Mouse (Mus musculus): ENCODE results near the gene Apbb2. TPM values are rescaled to one million over a fixed set of nuclear protein-coding genes. Genes with fewer than 3 reads are reported as not detected.

The Apbb2 gene
- total RNA-seq, 2 experiments from 2014 or later, result 55.9 to 59.5 TPM

DNA sequence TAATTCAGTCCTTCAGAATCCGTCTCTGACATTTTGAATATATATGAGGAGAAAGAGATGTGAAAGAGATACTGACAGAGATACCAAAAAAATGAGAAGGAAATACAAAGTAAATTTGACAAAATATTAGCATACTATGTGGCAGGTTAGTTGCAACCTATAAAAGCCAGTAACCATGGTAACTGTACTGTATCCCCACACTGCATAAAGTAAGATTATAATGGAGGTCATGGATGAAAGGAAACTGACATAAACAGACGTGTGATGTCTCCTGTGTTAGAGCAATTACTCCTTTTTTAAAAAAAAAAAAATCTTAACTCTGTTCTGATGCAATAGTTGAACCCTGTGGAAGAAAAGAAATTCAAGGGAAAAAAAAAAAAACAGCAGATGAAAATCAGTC lies 97.3 kb downstream of the Apbb2 start:
- DNase-seq (ENCODE audit: low spot score in 2 of 2), result no peak

DNA sequence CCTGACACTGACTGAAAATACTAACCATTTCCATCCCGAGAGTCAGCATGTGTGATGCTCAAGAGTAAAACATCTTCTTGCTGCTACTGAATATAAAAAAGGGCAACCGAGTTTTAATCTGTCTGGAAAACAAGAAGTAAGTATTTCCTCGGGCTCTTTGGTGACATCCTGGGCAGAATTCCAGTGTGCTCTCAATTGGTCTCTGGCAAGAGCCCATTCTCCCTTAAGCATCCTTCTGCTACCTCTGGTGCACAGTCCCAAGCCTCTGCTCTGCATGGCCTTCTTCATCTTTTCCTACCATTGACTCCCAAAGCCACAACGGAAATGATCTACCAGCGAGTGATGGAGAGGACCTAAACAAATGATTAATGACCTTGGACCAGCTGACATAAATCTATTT lies 99.1 kb downstream of the Apbb2 start:
- no peak for DNase-seq (ENCODE audit: low spot score in 2 of 2)

DNA sequence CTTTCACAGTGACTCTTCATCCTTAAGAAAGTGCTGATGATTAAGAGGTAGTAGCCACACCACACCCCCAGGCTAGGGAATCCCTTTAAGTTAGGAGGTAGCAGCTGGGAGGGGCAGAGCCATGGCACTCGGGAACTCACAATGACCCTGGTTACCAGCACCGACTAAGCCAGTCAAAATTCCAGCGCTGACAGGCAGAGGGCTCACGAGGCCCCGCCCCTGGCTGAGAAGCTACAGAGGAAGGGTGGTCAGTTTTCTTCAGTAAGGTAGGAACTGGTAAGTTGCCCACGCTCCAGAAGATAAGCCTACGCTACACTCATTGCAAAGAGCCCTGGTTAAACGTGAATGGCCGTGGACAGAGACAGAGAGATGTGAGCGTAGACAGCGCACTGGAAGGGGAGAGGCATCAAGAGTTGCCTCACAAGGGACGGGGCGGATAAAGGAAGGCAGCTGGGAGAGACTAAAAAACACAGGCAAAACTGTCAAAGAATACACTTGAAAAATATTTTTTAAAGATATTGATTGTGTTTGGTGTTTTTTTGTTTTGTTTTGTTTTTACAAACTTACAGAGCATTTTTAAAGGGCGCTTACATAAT lies 100.1 kb downstream of the Apbb2 start:
- DNase-seq (ENCODE audit: low spot score in 2 of 2), result no peak

- DNase-seq (ENCODE audit: low spot score in 2 of 2), result no peak
Observed at GRCm38 (mm10) chr5:66517503-66517902, 101.1 kb downstream of the Apbb2 start.

DNA sequence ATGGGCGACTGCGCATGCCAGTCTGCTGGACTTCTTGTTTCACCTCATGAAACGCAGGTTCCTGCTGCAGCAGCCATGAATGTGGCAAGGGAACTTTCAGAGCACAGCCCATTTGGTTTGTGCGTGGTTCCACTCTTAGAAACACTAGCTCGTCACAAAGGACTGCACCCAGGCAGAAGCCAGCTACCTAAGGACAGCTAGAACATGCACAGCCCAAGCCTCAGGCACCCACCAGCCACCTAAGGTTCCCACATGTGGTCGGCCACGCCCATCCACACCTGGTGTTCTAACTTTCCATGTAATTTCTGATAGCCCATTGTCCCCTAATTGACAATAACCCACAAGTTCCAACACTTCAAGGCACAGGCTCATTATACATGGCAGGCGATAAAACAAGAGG lies 102.3 kb downstream of the Apbb2 start:
- no peak for DNase-seq (ENCODE audit: low spot score in 2 of 2)

DNA sequence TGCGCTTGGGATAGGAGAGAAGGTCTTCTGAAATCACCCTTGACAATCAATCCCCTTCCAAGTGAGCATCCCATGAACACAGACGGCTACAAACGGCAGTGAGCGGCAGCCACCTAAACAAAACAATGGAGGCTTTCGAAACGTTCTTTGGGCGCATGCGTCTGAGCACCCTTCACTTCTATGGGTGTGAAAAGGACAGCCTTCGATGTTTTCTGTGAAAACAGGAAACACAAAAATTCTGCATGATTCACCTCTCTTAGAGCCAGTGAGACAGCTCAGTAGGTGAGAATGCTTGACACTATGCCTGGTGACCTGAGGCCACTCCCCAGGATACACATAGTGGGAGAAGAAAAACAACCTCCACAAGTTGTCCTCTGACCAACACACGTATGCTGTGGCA lies 103.3 kb downstream of the Apbb2 start:
- no peak for DNase-seq (ENCODE audit: low spot score in 2 of 2)

GRCm38 (mm10) chr5:66514659-66515058 lies 103.9 kb downstream of the Apbb2 start:
- no peak for DNase-seq (ENCODE audit: low spot score in 2 of 2)

DNA sequence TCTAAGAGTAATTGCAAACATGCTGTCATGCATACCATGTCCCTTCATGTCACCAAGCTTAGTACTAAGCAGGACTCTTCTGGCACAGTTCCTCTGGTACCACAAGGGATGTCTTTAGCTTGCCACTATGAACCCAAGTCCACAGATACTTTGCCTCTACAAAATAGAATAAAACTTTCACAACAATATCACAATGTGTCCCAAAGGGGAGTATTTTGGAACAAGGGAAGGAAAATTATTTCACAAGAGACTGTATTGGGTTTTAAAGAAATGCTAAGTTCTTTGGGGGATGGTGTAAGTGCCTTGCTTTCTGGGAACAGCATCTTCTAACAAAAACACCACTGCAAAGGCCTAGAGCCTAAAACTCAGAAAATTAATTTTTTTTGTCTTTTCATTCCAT lies 105.2 kb downstream of the Apbb2 start:
- DNase-seq (ENCODE audit: low spot score in 2 of 2), result no peak

- DNase-seq (ENCODE audit: low spot score in 2 of 2), result no peak
Observed at GRCm38 (mm10) chr5:66512519-66512918, 106.1 kb downstream of the Apbb2 start.

GRCm38 (mm10) chr5:66510716-66511115 lies 107.9 kb downstream of the Apbb2 start:
- no peak for DNase-seq (ENCODE audit: low spot score in 2 of 2)

GRCm38 (mm10) chr5:66509151-66509550 lies 109.4 kb downstream of the Apbb2 start:
- no peak for DNase-seq (ENCODE audit: low spot score in 2 of 2)

GRCm38 (mm10) chr5:66505578-66505977 lies 113.0 kb downstream of the Apbb2 start:
- no peak for DNase-seq (ENCODE audit: low spot score in 2 of 2)

GRCm38 (mm10) chr5:66505071-66505470 lies 113.5 kb downstream of the Apbb2 start:
- DNase-seq (ENCODE audit: low spot score in 2 of 2), result no peak

GRCm38 (mm10) chr5:66504434-66504747 lies 114.2 kb downstream of the Apbb2 start:
- DNase-seq (ENCODE audit: low spot score in 2 of 2), result no peak

DNA sequence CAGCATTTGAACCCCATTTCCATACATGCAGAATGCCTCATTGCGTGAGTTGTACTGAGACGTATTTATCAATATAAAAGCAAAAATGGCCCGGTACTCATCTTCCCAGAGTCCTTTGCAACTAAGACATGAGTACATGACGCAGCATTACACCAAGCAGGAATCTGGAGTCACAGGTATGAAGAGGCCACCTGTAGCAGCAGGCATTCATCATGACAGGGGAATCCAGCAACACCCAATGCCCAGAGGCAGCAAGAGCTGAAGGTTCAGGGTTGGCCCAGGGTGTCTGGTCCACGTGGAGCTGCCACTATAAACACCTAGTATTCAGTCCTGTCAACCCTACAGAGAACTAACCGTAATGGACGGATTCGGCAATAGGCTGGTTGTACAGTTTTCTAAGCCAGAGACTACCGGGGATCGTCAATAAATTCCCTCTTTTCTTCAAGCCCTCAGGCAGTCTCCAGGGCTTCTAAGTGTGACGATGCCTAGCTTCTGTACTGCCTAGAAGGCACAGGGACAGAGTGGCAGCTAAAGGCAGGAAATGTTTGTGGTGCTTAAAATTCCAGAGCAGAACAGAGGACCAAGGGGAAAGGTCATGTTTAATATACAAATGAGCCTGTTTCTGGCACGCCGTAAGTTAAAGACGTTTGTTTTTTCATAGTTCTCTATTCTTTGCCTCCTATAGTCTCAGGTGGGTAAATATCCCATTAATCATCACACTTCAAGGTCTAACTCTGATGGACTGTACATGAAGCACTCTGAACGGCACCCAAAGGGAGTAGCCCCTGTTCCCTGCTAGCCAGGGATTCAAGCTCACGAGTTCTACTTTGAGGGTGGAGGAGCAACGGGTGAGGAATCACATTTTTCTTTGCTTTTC lies 114.8 kb downstream of the Apbb2 start:
- DNase-seq (ENCODE audit: low spot score in 2 of 2), result no peak

DNA sequence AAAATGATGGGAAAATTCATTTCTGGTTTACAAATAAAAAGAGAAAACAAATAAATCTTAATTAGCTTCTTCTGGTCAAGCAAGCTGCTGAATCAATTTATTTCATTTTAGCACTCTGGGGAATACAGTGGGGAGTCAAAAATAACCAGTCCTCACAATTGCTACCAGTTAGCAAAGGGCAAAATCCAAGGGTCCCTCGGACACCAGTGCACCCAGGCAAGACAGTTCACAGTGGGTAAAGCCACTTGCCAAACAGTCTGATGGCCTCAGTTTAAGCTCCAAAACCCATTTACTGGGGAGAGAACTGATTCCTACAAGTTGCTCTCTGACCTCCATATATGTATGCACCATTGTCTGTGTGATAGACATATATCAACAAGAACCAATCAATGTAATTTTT lies 115.6 kb downstream of the Apbb2 start:
- no peak for DNase-seq (ENCODE audit: low spot score in 2 of 2)

DNA sequence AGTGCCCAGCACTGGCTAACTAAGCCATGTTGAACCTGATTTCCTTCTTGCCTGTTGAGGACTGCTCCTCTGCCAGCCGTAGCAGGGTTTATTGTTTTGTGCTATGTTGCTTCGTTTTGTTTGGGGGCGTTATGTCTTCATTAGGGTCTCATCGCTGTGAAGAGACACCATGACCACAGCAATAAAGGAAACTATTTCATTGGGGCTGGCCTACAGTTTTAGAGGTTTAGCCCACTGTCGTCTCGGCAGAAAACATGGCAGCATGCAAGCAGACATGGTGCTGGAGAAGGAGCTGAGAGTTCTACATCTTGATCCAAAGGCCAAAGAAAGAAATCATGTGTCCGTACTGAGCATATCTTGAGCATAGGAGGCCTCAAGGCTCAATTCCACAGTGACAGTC lies 119.0 kb downstream of the Apbb2 start:
- DNase-seq (ENCODE audit: low spot score in 2 of 2), result no peak

DNA sequence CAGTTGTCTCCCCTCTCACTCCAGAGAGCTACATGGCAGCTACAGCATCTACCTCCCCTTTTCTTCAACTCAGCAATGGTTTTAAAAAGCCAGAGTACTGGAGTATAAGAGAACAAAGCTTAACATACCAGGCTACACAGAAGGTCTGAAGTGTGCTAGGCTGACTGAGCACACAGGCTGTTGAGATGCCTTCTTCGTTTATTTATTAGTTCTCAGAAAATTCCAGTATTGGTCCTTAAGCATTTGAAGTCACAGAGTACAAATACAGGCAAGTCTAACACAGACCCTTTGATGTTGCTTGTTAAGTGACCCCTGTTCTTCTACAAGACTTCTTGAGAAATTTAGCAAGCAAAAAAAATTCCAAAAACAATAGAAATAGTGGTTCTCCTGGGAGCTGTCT lies 120.4 kb downstream of the Apbb2 start:
- DNase-seq (ENCODE audit: low spot score in 2 of 2), result no peak

- no peak for DNase-seq (ENCODE audit: low spot score in 2 of 2)
Observed at GRCm38 (mm10) chr5:66497479-66498087, 121.0 kb downstream of the Apbb2 start.

DNA sequence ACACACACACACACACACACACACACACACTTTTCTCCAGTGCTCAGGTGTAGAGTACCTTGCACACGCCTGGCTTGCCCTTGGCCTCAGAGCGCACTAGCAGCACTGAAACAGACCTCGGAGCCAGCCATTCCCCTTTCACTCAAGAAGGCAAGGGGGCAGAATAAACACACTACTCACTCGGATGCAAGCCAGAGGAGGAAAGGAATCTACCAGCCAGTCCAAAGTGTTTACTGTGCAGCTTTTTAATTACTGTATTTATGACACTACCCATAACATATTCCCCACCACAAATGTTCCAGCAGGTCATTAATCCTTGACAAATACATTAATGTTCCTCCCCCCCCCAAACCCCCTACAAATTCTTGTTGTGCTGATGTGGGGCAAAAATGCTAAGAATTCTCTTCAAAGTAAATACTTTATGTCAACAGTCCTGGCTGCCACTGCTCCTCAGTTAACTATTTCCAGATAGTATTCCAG lies 121.7 kb downstream of the Apbb2 start:
- no peak for DNase-seq (ENCODE audit: low spot score in 2 of 2)

- DNase-seq (ENCODE audit: low spot score in 2 of 2), result no peak
Observed at GRCm38 (mm10) chr5:66494651-66495050, 123.9 kb downstream of the Apbb2 start.

GRCm38 (mm10) chr5:66492563-66492960 lies 126.0 kb downstream of the Apbb2 start:
- no peak for DNase-seq (ENCODE audit: low spot score in 2 of 2)
